Mouse (Mus musculus) left cerebral cortex, adult 2 months (tissue): ENCODE measurements at regions not wholly inside any gene's neighbourhood (a gene's known extent, or its start where the extent isn't known, plus 50 kb on each side); places are given as distances from the start of the nearest gene placed in this dataset.
"Not testable (repeated sequence)": the region's sequence is repeated elsewhere in the genome, so short reads cannot be mapped to it uniquely, and the experiment has no call there.

Experiments used
- DNase-seq, 2 experiments: peaks; one replicate each; pipeline ENCODE4 v3.0.0; 2021 to 2022; ENCODE audit warnings: low spot score in 2 of 2, mixed read lengths in 1 of 2; ENCODE audit errors: extremely low spot score in 1 of 2
- H3K27ac ChIP-seq: fragments of 200-600 bp; 2 replicates; pipeline ENCODE4 v1.8.1; 2022
- H3K4me3 ChIP-seq: fragments of 200-600 bp; 2 replicates; pipeline ENCODE4 v1.8.1; 2022
- CTCF ChIP-seq: fragments of 200-600 bp; IDR thresholded peaks from 2 replicates; pipeline ENCODE4 v1.8.1; 2022; ENCODE audit warnings: antibody characterized with exemption, mild to moderate bottlenecking, moderate library complexity
- intact Hi-C: fragments of 180-260 bp; cut with DNase I; formaldehyde crosslinking; loops from one replicate; pipeline ENCODE4 v1.15.1; 2025

DNA sequence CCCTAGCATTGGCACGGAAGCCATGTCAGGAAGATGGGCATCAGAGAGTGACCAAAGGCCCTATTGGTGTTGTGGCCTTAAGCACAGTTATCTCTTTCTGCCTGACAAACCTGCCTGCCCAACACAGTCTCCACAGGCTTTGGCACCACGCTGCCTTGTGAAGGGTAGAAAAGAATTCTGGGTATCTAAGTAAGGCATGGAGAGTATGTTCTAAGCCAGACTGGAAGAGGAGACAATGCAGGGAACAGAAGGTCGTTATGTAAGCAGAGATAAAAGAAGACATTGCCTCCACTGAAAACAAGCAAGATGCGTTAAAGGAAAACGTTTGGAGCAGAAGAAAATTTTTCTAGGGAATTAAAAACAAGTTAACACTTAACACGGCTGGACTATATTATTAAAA lies 302.1 kb upstream of the 3110018I06Rik start:
- intact Hi-C loops: no loop called here
- TF ChIP-seq CTCF: no peak
- Histone ChIP-seq H3K4me3 (no peak overlapping the region), H3K27ac (peak overlapping the region; percentile 64; the same call in 1 of the 2 replicates)
- no peak for DNase-seq

DNA sequence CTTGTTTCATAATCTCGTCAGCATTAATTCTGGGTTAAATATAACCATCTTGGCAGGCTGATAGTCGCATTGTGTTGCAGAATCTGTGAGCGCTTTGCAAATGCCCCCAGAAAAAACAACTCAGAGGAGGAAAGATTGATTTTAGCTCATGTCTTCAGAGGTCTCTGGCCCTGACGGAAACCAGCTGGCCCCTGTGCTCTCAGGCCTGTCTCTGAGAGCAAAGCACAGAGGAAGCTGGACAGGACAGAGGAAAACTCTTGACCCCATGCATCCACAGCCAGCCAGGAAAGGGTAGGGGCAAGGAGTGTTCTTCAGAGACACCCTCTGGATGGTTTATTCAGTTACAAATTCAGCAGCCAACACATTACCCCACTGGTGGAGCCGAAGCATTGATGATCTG lies 300.4 kb upstream of the 3110018I06Rik start:
- peak overlapping the region; percentile 34; the same call in 1 of the 2 replicates for H3K27ac ChIP-seq
- H3K4me3 ChIP-seq: no peak overlapping the region
- intact Hi-C loops: no loop called here
- TF ChIP-seq CTCF: no peak
- no peak for DNase-seq

DNA sequence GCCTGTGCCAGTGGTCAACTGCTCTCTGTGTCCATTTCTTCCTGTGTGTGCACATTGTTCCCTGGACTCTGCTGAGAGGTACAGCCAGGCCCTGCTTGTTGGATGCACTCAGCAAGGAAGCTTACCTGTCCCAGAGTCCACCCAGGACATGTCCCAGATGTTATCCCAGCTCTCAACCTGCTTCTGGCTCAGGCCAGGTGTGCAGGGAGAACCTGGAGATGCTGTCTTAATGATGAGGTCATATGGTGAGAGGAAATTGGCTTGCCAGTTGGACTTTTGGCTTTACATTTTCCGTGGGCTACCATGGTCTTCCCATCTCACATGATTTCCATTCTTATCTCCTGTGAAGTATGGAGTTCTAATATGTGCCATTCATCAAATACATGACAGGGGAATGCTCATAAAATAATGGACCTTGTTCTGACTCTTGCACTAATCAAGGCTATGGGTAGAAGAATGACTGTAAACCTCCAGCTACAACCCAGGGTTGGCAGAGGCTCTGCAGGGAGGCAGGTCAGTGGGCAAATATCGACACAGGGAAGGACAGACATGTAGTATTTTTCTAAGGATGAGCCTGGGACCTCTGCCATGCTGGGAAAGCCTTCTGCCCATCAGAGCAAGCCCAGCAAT lies 289.9 kb upstream of the 3110018I06Rik start:
- H3K27ac ChIP-seq: no peak overlapping the region
- TF ChIP-seq CTCF: no peak
- no peak for DNase-seq
- intact Hi-C loops: no loop called here
- no peak overlapping the region for H3K4me3 ChIP-seq

DNA sequence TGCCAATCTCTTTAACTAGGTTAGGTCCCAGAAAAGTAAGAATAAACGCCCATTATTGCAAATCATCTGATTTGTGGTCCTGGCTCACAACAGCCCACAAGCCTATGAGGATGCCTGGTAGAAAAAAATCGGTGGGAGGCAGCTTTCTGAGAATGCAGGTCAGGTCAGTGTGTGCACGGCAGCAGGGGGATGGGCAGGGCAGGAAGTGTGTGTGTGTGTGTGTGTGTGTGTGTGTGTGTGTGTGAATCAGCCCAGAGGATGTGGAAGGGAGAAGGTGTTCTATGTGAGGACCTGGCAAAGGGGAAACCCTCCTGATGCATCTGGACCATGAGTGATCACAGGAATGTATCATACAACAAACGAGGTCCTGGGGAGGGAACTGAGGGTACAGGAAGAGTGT lies 287.5 kb upstream of the 3110018I06Rik start:
- TF ChIP-seq CTCF: no peak
- no peak for DNase-seq
- Histone ChIP-seq H3K4me3 (no peak overlapping the region), H3K27ac (no peak overlapping the region)
- intact Hi-C loops: no loop called here

DNA sequence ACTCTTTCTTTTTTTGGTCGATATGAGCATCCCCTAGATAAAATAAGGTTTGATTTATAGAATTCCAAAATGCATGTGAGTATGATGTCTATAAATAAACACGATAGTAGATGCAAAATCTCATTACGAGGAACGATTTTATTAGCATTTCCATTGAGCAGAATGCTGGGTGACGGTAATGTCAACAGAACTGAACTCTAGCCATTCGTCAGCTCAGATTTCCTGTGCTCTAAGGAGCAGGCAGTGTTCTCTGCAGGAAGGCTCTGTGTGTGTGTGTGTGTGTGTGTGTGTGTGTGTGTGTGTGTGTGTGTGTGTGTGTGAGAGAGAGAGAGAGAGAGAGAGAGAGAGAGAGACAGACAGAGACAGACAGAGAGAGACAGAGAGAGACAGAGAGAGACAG lies 279.6 kb upstream of the 3110018I06Rik start:
- intact Hi-C loops, DNase-seq, H3K4me3 ChIP-seq, H3K27ac ChIP-seq: not testable (repeated sequence)

DNA sequence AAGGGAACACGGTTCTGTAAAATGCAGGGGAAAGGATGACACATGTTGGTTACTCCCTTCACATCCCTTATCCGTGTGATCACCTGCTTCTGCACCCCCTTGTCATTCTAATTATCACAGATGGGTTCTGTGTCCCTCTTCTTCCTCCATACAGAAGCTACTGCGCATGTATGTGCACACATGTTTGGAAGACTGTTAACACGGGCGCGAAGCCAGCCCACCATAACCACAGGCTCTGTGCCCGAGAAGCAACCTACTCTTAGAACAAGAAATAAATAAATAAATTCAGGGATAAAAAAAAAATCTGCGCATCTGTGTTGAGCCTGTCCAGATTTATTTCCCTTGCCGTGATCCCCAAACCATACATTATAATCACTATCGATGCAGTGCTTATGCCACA lies 275.6 kb upstream of the 3110018I06Rik start:
- no peak for TF ChIP-seq CTCF
- Histone ChIP-seq H3K27ac (no peak overlapping the region), H3K4me3 (no peak overlapping the region)
- intact Hi-C loops: no loop called here
- DNase-seq: no peak

DNA sequence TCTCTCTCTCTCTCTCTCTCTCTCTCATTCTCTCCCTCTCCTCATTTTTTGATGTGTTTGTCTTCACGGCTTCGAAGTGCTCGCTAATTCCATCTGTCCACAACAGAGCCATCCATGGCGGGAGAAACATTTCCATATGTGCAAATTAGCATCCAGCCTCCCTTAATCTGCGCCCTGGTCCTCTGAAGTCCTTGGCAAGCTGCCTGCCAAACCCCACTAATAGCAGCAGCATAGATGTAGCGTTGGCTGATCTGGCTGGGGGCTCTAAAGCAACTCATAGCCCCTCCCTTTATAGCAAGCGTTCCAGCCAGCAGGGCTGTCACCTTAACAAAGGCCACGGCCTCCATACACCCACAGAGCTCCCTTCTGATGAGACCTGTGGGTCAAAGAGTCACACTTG lies 272.3 kb upstream of the 3110018I06Rik start:
- intact Hi-C loops: no loop called here
- Histone ChIP-seq H3K4me3 (no peak overlapping the region), H3K27ac (no peak overlapping the region)
- DNase-seq: no peak
- no peak for TF ChIP-seq CTCF

DNA sequence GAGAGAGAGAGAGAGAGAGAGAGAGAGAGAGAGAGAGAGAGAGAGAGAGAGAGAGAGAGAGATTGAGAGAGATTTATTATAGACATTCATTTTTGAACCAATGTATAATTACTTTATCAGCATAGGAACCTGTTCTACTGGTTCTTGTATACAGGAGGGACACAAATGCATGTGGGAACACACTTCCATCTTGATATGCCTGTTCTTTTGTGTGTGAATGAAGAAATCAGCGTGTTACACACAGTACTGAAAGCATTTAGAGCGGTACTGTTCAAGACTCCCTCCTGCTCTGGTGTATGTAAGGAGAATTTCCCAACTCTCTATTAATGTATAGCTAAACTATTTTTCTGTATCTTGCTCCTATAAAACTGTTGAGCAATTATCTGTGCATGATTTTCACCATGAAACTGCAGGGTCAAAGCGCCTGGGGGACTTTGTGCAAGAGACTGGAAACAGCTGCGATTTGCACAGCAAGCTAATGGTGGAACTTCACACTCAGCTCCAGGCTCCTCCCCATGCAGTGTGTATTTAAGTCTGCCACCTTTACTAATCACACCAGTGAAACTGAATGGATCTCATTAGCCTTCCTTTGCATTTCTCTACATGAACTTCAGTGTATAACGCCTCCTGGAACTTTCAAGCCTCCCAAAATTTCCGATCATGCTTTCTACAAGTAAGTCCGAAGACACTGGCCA lies 267.0 kb upstream of the 3110018I06Rik start:
- no peak overlapping the region for H3K4me3 ChIP-seq
- TF ChIP-seq CTCF: no peak

DNA sequence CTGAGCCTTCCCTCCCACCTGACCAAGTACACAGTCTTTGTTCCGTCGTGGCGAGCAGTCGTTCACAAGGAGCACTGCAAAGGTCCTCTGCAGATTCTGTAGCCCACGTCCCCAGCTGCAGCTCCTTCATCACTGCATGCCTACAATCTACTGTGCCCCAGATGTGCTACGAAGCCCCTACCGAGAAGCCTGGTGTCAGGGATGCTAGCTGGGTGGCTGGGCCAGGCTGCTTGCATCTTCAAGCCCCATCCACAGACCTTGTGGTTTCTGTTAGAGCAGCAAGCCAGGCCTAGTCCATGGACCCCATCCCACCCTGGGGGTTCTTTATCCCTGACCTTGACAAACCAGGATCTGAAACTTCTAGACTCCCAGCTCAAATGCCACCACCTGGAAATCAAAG lies 266.3 kb upstream of the 3110018I06Rik start:
- Histone ChIP-seq H3K4me3 (no peak overlapping the region), H3K27ac (no peak overlapping the region)
- intact Hi-C loops: no loop called here
- no peak for DNase-seq
- no peak for TF ChIP-seq CTCF

More for the DNA sequence above, 267.0 kb upstream of the 3110018I06Rik start:
- intact Hi-C loops: no loop called here
- H3K27ac ChIP-seq: no peak overlapping the region
- no peak for DNase-seq

DNA sequence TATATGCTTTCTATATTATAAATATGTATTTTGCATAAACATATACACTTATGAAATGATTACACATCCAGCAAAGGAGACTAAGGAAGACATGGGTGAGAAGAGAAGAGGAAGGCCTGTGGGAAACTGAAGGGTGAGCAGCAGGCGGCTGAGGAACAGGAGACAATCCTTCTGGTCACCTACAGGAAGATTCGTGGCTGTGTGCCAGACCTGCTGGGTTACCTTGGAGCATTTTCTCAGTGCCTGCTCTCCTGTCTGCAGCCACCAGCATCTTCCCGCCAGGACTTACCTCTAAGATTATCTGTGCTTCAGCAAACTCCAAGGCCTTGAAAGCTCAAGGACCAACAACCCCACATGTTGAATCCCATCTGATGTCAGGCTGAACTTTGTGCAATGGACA lies 258.3 kb upstream of the 3110018I06Rik start:
- Histone ChIP-seq H3K4me3 (no peak overlapping the region), H3K27ac (no peak overlapping the region)
- no peak for TF ChIP-seq CTCF
- intact Hi-C loops: no loop called here
- DNase-seq: no peak

DNA sequence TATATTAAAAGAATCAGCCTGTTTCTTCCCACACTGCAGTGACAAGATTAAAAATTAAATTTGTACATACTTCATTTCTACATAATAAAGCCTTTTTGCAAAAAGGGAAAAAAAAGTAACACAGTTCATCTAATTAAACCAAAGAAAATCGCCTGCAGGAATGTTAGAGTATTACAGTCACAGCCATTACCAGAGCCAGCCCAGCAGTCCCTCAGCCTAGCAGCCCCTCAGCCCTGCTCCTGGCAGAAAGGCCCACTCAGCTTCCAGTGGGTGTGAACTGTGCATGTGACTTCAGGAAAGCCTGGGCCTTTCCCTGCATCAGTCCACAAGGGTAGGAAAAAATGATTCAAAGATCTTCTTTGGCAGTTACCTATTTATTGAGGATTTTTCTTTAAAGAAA lies 256.8 kb upstream of the 3110018I06Rik start:
- Histone ChIP-seq H3K27ac (no peak overlapping the region), H3K4me3 (no peak overlapping the region)
- TF ChIP-seq CTCF: peak; percentile 23
- intact Hi-C loops: no loop called here
- no peak for DNase-seq

DNA sequence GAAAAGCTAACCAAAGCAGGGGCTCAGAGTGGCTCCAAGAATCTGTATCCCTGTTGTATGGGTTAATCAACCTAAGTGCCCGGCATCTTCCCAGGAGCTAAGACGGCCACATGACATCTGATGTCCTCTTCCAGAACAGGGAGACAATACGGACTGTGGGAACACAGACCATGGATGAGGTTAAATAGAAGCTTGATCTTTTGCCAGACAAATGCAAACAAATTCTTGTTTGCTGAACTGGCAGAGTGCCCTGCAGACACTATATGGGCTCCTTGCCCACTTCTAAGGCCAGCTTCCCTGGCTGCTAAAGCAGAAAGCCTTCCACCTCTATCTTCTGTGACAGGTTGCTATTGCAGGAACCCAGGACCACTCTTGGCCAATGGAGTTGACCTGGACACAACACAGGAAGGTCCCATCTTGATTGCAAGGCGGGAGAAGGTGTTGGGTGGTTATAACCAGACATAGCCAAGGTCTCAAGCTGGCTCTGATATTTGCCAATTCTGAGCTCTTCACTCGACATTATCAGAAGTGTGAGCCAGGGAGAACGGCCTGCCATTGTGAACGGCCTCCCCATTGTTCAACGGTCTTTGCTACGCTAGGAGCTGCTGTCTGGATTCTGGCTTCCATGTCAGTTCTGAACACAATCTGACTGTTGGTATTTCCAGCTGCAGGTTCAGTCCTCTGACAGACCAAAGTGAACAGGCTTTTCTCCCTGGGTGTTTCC lies 237.5 kb upstream of the 3110018I06Rik start:
- no peak for TF ChIP-seq CTCF
- Histone ChIP-seq H3K4me3 (no peak overlapping the region), H3K27ac (no peak overlapping the region)
- intact Hi-C loops: no loop called here
- no peak for DNase-seq
